Mouse (Mus musculus) CH12.LX (cell line): ENCODE measurements at regions not wholly inside any gene's neighbourhood (a gene's known extent, or its start where the extent isn't known, plus 50 kb on each side); places are given as distances from the start of the nearest gene placed in this dataset.

ENCODE experiments used
- DNase-seq: peaks from one replicate; pipeline ENCODE4 v3.0.0-alpha.2; 2013; ENCODE audit errors: extremely low read depth
- H3K27ac ChIP-seq: 2 replicates; pipeline ENCODE4 v1.5.1; 2012; ENCODE audit warnings: low read depth, mild to moderate bottlenecking, control low read depth, moderate library complexity; ENCODE audit not compliant: insufficient read depth
- H3K27me3 ChIP-seq: replicated peaks from 2 replicates; pipeline ENCODE3; 2012; ENCODE audit warnings: inconsistent platforms
- H3K36me3 ChIP-seq, 2 experiments: replicated peaks in 1 of 2; 2 replicates each; pipeline versions ENCODE3 to v1.6.1; 2012; ENCODE audit warnings: inconsistent platforms in 1 of 2, low read length in 1 of 2, mild to moderate bottlenecking in 1 of 2, mixed read lengths in 1 of 2, moderate library complexity in 1 of 2; ENCODE audit not compliant: control insufficient read depth in 1 of 2, insufficient read depth in 1 of 2
- H3K4me1 ChIP-seq, 2 experiments: 2 replicates each; pipeline ENCODE4 v1.6.1; 2012; ENCODE audit warnings: inconsistent platforms in 1 of 2, moderate library complexity in 1 of 2; ENCODE audit not compliant: insufficient read depth in 2 of 2, control insufficient read depth in 1 of 2
- H3K4me2 ChIP-seq: 2 replicates; pipeline ENCODE4 v1.6.1; 2012; ENCODE audit warnings: low read depth, mild to moderate bottlenecking, control low read depth; ENCODE audit not compliant: poor library complexity, insufficient read depth, severe bottlenecking
- H3K4me3 ChIP-seq, 3 experiments: fragments of 150-350 bp in 1 of 3; sonication (generic) in 1 of 3; replicated peaks in 1 of 3; 2 replicates each; pipeline versions ENCODE3 to v1.5.1; 2011 to 2012; ENCODE audit warnings: low read depth in 2 of 3, low read length in 2 of 3, mild to moderate bottlenecking in 2 of 3, moderate library complexity in 2 of 3, control low read depth in 1 of 3, improper control_type of control experiment in 1 of 3, inconsistent platforms in 1 of 3, mixed read lengths in 1 of 3; ENCODE audit not compliant: poor library complexity in 1 of 3
- H3K79me2 ChIP-seq: replicated peaks from 2 replicates; pipeline ENCODE4 v1.6.1; 2012; ENCODE audit warnings: mild to moderate bottlenecking, moderate library complexity; ENCODE audit not compliant: control insufficient read depth, poor library complexity, insufficient read depth, severe bottlenecking; ENCODE audit errors: extremely low read depth
- H3K9ac ChIP-seq: 2 replicates; pipeline ENCODE4 v1.6.1; 2012; ENCODE audit warnings: low read depth, mild to moderate bottlenecking, control low read depth, moderate library complexity; ENCODE audit not compliant: insufficient read depth
- H3K9me3 ChIP-seq: replicated peaks from 2 replicates; pipeline ENCODE3; 2012; ENCODE audit warnings: low read length, inconsistent platforms, mixed read lengths
- BHLHE40 ChIP-seq: IDR thresholded peaks from 2 replicates; pipeline ENCODE4 v1.6.1; 2011; ENCODE audit warnings: mild to moderate bottlenecking, low read depth, low read length, improper control_type of control experiment
- CHD2 ChIP-seq: IDR thresholded peaks from 2 replicates; pipeline ENCODE4 v1.6.1; 2011; ENCODE audit warnings: low read length, improper control_type of control experiment
- CTCF ChIP-seq, 2 experiments: IDR thresholded peaks in 1 of 2; conservative IDR thresholded peaks in 1 of 2; 2 replicates each; pipeline ENCODE4 v1.5.1; 2011 to 2012; ENCODE audit warnings: low read depth in 2 of 2, low read length in 2 of 2, improper control_type of control experiment in 1 of 2, inconsistent platforms in 1 of 2, mild to moderate bottlenecking in 1 of 2, moderate library complexity in 1 of 2
- ELF1 ChIP-seq: IDR thresholded peaks from 2 replicates; pipeline ENCODE4 v1.6.1; 2014; ENCODE audit warnings: low read depth, mild to moderate bottlenecking, inconsistent platforms, low read length, improper control_type of control experiment
- EP300 ChIP-seq: IDR thresholded peaks from 2 replicates; pipeline ENCODE4 v1.6.1; 2011; ENCODE audit warnings: low read length, improper control_type of control experiment
- GABPA ChIP-seq: IDR thresholded peaks from 2 replicates; pipeline ENCODE4 v1.6.1; 2012; ENCODE audit warnings: low read depth, low read length, improper control_type of control experiment, inconsistent platforms; ENCODE audit not compliant: insufficient replicate concordance
- HCFC1 ChIP-seq: IDR thresholded peaks from 2 replicates; pipeline ENCODE4 v1.6.1; 2012; ENCODE audit warnings: low read depth, mild to moderate bottlenecking, inconsistent platforms, low read length, improper control_type of control experiment
- KAT2A ChIP-seq: IDR thresholded peaks from 2 replicates; pipeline ENCODE4 v1.6.1; 2012; ENCODE audit warnings: low read length, improper control_type of control experiment, inconsistent platforms; ENCODE audit not compliant: insufficient replicate concordance
- MAFK ChIP-seq: IDR thresholded peaks from 2 replicates; pipeline ENCODE4 v1.6.1; 2011; ENCODE audit warnings: low read length, improper control_type of control experiment; ENCODE audit not compliant: insufficient replicate concordance
- MEF2A ChIP-seq: IDR thresholded peaks from 2 replicates; pipeline ENCODE4 v1.6.1; 2014; ENCODE audit warnings: low read depth, mild to moderate bottlenecking, inconsistent platforms, low read length, improper control_type of control experiment, borderline replicate concordance
- MXI1 ChIP-seq: IDR thresholded peaks from 2 replicates; pipeline ENCODE4 v1.6.1; 2011; ENCODE audit warnings: mild to moderate bottlenecking, low read depth, low read length, improper control_type of control experiment
- MYC ChIP-seq: IDR thresholded peaks from 2 replicates; pipeline ENCODE4 v1.6.1; 2011; ENCODE audit warnings: low read depth, mild to moderate bottlenecking, improper control_type of control experiment, low read length
- PAX5 ChIP-seq: IDR thresholded peaks from 2 replicates; pipeline ENCODE4 v1.6.1; 2012; ENCODE audit warnings: low read length, inconsistent platforms, mixed read lengths
- POLR2A ChIP-seq: IDR thresholded peaks from 2 replicates; pipeline ENCODE4 v1.6.1; 2011; ENCODE audit warnings: low read depth, mild to moderate bottlenecking, improper control_type of control experiment, low read length
- POLR2AphosphoS2 ChIP-seq: IDR thresholded peaks from 2 replicates; pipeline ENCODE4 v1.6.1; 2011; ENCODE audit warnings: low read depth, low read length, improper control_type of control experiment
- RAD21 ChIP-seq: IDR thresholded peaks from 2 replicates; pipeline ENCODE4 v1.6.1; 2011; ENCODE audit warnings: low read depth, mild to moderate bottlenecking, low read length, improper control_type of control experiment, moderate library complexity
- RCOR1 ChIP-seq: conservative IDR thresholded peaks from 2 replicates; pipeline ENCODE4 v1.6.1; 2012; ENCODE audit warnings: low read depth, mild to moderate bottlenecking, inconsistent platforms, low read length, improper control_type of control experiment
- SMC3 ChIP-seq: IDR thresholded peaks from 2 replicates; pipeline ENCODE4 v1.6.1; 2011; ENCODE audit warnings: low read depth, low read length, improper control_type of control experiment
- TCF12 ChIP-seq: IDR thresholded peaks from 2 replicates; pipeline ENCODE4 v1.6.1; 2014; ENCODE audit warnings: low read depth, mild to moderate bottlenecking, inconsistent platforms, low read length, improper control_type of control experiment
- USF1 ChIP-seq: IDR thresholded peaks from 2 replicates; pipeline ENCODE4 v1.6.1; 2014; ENCODE audit warnings: low read depth, mild to moderate bottlenecking, inconsistent platforms, low read length, improper control_type of control experiment
- dilution Hi-C: fragments of 300-500 bp; cut with MboI; formaldehyde crosslinking; loops from 2 replicates; pipeline ENCODE4 v1.14.3; 2020; ENCODE audit warnings: low sequenced_read_pairs; ENCODE audit not compliant: extremely low pct_unique_long_range_greater_than_20kb, extremely low pct_ligation_motif_present
- in situ Hi-C: fragments of 300-500 bp; cut with MboI; formaldehyde crosslinking; loops from 3 replicates; pipeline ENCODE4 v1.14.3; 2019; ENCODE audit warnings: low sequenced_read_pairs, low pct_ligation_motif_present, low pct_unique_long_range_greater_than_20kb, mixed read lengths

GRCm38 (mm10) chr10:68935843-68936242 lies 212.4 kb downstream of the Tmem26 start:
- Histone ChIP-seq H3K9me3 (no peaks in the 10 kb centered on the region), H3K27ac (no peak overlapping the region), H3K4me1 (no peaks in the 10 kb centered on the region), H3K36me3 (no peaks in the 10 kb centered on the region)
- in situ Hi-C loops, result no loop called here
- TF ChIP-seq POLR2AphosphoS2, result no peak
- TF ChIP-seq MEF2A, result no peak
- TF ChIP-seq SMC3, result no peak
- no peak for TF ChIP-seq EP300
- TF ChIP-seq USF1, result no peak
- no peak for TF ChIP-seq MAFK
- TF ChIP-seq POLR2A, result no peak
- TF ChIP-seq MXI1, result no peak
- no peak for TF ChIP-seq RCOR1
- TF ChIP-seq KAT2A, result no peak
- no peak for TF ChIP-seq TCF12
- no peak for TF ChIP-seq ELF1
- no peak for TF ChIP-seq GABPA
- TF ChIP-seq RAD21, result no peak
- no peak for TF ChIP-seq BHLHE40
- TF ChIP-seq PAX5, result no peak
- TF ChIP-seq, all 38 proteins: peak for 0
- H3K4me2 ChIP-seq, result no peak overlapping the region
- H3K9ac ChIP-seq, result no peak overlapping the region
- no peak overlapping the region for H3K4me3 ChIP-seq
- no peaks in the 10 kb centered on the region for H3K27me3 ChIP-seq
- no peaks in the 10 kb centered on the region for H3K79me2 ChIP-seq
- DNase-seq, result no peak
- dilution Hi-C loops, result no loop called here

- Histone ChIP-seq H3K9ac (no peak overlapping the region), H3K36me3 (no peaks in the 10 kb centered on the region), H3K79me2 (no peaks in the 10 kb centered on the region), H3K4me1 (no peaks in the 10 kb centered on the region), H3K27ac (no peak overlapping the region), H3K9me3 (no peaks in the 10 kb centered on the region), H3K4me3 (no peak overlapping the region), H3K4me2 (no peak overlapping the region), H3K27me3 (no peaks in the 10 kb centered on the region)
- in situ Hi-C loops (no loop called here), dilution Hi-C loops (no loop called here)
- no peak for DNase-seq
- TF ChIP-seq POLR2A, result no peak
- no peak for TF ChIP-seq BHLHE40
- no peak for TF ChIP-seq EP300
- no peak for TF ChIP-seq CHD2
- TF ChIP-seq ELF1, result no peak
- no peak for TF ChIP-seq HCFC1
- no peak for TF ChIP-seq POLR2AphosphoS2
- TF ChIP-seq CTCF (conservative IDR thresholded peaks at IDR 0.05 in 1 of 2, IDR thresholded peaks at IDR 0.05 in 1 of 2; ENCODE audit: low read depth in 2 of 2, low read length in 2 of 2), result no peak
- no peak for TF ChIP-seq MYC
Observed at GRCm38 (mm10) chr10:68943239-68943638, 208.0 kb upstream of the Rhobtb1 start.
